Mouse (Mus musculus) hindlimb bud, embryonic 11.5 days (tissue): ENCODE results near the gene Luzp1.

Experiments used
- DNase-seq: peaks from one replicate; pipeline ENCODE4 v3.0.0-alpha.2; 2012; ENCODE audit warnings: low read depth, low spot score; ENCODE audit errors: extremely low spot score

Luzp1 gene

DNA sequence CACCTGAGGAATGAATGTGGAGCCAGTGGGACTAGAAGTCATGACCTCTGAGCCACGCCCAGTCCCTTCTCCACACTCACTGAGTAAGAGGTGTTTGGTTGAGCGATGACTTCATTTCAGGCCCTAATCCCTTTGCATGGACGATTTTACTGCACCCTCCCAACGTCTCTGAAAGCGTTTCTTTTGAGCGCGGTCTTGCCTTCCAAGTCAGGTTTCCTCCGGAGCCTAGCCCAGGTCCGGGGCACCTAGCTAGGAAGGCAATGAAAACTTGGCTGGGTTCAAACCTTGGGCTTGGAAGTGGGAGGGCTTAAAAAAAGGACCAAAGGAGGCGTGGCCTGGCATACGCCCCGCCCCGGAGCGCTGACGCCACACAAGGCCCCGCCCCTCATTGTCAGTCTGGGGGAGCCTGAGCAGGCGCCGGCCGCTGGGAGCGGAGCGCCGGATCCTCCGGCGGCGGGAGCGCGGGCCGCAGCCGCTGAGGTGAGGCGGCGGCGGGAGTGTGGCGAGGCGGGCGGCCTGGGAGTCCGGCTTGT, at the start of gene Luzp1:
Luzp1 (plus strand) TSS at position 391 of the 533 bp plus-strand sequence.
- DNase-seq = peak; percentile 57

DNA sequence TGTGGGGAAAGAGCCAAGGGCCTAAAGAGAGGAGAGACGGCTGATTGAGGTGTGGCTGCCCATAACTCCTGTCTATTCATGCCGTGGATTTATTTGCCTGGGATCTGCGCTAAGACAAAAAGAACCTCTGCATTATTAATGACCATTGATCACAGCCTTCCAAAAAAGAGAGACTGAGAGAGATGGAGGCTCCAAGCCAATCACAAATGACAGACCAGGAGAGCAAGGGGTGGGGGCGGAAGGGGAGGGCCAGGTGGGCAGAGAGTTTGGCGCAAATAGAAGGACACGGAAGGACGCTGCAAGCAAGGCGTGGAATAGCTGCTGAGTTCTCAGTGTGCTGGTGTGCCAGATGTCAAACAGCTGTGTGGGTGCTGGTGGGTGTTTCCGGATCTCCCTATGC, 46.3 kb upstream of the Luzp1 start, which contains the start of gene Htr1d:
Htr1d (plus strand) TSS at position 301 of the 400 bp plus-strand sequence.
- no peak for DNase-seq

GRCm38 (mm10) chr4:136424120-136424999, 45.2 kb upstream of the Luzp1 start:
- no peak for DNase-seq

DNA sequence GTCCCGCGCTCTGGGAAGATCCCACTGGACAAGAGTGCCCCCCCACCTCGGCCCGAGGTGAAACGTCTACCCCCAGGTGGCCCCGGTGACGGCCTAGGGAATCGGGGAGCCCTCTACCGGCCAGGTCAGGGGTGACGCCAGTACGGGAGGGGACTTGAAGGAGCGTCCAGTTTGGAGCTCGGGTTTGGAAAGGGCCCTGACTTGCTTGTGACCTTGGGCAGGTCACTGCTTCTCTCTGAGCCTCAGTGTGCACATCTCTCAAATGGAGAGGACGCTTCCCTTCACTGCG, 44.6 kb upstream of the Luzp1 start:
- DNase-seq = no peak

DNA sequence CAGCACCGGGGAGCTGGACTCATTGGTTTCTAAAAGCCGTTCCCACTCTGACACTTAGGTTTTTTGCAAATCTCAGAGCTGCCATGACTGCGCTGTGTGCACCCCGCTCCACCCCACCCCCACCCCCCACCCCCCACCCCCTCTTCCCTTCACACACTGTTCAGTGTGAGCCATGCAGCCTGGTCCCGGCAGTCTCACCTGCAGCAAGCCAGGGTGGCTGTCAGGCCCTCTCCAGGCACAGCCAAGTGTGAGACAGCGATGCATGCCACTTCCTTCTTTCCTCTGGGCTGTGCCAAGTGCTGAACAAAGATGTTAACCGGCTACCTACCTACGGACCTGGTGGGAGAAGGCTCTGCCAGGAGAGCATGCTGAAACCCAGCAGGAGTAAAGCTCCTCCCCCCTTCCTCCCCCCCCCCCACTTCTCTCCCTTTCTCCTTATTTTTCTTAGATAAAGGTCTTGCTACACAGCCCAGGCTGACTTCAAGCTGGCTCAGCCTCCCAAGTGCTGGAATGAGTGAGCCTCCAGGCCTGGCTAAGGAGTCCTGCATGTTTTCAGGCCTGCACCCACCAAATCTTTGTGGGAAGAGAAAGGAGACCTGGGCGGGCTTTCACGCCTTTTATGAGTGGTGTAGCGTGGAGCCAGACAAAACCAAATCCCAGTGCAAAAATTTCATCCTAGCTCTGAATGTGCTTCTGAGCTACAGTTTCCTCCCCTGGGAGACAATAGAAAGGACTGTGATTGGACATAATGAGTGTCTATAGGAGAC, 38.8 kb upstream of the Luzp1 start:
- no peak for DNase-seq

- DNase-seq = peak; percentile 82
Measured at GRCm38 (mm10) chr4:136431376-136431693, 38.2 kb upstream of the Luzp1 start.

- no peak for DNase-seq
Measured at GRCm38 (mm10) chr4:136434029-136434428, 35.5 kb upstream of the Luzp1 start.

DNA sequence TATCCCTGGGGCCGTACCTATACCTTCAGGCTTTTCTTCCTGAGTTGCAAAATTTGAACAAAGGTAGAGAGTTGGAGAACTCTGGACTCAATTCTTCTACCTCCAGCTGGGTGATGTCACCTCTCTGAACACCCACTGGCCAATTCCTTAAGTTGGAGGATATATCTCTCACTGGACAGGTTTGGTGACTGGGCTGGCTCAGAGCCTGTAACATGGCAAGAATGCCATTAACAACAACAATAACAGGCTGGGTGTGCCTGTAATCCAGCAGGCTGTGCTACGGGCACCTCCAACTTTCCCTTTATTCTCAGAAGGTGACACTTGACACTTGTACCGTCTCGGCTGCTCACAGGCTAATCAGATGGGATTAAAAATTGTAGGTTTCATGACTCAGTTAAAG, 30.5 kb upstream of the Luzp1 start:
- no peak for DNase-seq

GRCm38 (mm10) chr4:136441354-136442043, 28.1 kb upstream of the Luzp1 start:
- DNase-seq = no peak

GRCm38 (mm10) chr4:136444561-136444960, 25.0 kb upstream of the Luzp1 start:
- no peak for DNase-seq

DNA sequence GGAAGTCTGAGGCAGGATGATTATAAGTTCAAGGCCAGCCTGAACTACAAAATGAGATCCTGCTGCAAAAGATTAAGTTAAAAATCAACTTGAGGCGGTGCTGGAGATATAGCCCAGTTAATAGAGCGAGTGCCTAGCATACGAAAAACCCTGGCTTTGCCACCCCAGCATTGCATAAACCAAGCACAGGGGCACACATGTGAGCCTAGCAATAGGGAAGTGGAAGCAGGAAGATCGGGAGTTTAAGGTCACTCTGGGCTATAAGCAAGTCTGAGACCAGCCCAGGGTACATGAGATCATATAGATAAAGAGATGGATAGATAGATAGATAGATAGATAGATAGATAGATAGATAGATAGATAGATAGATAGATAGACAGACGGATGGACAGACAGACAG, 19.8 kb upstream of the Luzp1 start:
- no peak for DNase-seq

DNA sequence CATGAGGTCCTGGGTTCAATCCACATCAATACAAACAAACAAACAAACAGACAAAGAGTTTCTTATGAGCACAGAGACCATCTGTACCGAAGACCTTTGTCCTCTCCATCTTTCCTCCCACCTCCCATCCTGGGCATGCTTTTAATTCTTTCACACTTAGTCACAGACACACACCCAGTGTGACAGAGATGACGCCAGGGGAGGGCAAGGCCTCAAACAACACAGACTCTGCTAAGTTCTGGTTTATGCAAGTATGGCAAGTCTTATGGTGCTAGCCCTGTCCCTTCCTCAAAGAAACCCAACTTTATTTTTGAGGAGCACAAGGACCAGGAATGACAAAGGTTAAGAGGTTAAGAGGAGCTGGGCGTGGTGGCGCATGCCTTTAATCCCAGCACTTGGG, 19.3 kb upstream of the Luzp1 start:
- DNase-seq = no peak

- no peak for DNase-seq
Measured at GRCm38 (mm10) chr4:136451564-136451963, 18.0 kb upstream of the Luzp1 start.

DNA sequence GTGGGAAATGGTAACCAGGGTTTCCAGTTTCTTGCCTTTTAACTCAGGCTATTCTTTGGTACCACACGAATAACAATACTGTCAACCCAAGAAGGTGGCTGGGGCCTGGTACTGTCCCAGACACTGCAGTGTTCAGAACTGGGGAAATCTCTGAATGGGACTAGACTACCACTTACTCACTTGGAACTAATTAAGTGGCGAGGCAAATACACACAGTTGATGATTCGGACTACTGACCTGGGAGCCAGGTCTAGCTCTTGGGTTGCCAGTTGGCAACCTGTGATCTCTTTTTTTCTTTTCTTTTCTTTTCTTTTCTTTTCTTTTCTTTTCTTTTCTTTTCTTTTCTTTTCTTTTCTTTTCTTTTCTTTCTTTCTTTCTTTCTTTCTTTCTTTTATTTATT, 17.3 kb upstream of the Luzp1 start:
- DNase-seq = no peak

DNA sequence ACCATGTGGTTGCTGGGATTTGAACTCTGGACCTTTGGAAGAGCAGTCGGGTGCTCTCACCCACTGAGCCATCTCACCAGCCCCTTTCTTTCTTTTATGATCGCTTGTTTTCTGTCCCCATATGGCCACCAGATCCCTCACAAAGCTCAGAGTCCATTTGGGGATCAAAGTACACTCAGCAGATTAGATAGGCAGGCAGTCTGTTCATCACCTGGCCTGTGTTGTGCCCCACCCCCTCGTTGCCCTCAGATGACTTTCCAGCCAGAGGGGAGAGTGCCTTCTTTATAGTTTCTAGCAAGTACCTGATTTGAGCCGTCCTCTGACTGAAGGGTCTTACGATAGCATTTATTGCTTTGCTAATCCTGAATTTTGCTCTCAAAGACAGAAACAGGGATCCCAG, 16.8 kb upstream of the Luzp1 start:
- DNase-seq = no peak

- DNase-seq = peak; percentile 91
Measured at GRCm38 (mm10) chr4:136454850-136455260, 14.7 kb upstream of the Luzp1 start.

DNA sequence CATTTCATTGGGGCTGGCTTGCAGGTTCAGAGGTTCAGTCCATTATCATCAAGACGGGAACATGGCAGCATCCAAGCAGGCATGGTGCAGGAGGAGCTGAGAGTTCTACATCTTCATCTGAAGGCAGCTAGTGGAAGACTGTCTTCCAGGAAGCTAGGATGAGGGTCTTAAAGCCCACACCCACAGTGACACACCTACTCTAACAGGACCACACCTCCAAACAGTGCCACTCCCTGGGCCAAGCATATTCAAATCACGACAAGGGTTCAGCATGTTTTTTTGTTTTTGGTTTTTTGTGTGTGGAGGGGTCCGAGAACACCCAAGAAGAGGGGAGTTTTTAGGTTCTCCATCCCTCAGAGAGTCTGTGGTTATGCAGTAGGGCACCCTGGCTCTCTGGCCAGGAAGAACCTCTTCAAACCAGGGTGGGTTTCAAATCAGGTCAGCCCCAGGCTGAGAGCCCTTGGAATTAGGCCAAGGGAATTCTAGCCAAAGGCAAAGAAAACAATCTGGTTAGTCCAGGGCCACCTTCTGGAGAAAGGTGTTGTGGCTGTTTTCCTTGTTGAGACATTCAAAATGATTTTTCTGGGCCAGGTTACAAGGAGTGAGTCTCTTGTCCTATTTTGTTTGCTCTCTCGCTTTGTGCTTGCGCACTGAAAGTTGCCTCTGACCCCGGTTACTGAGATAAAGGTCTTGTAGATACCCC, 12.9 kb upstream of the Luzp1 start:
- no peak for DNase-seq

DNA sequence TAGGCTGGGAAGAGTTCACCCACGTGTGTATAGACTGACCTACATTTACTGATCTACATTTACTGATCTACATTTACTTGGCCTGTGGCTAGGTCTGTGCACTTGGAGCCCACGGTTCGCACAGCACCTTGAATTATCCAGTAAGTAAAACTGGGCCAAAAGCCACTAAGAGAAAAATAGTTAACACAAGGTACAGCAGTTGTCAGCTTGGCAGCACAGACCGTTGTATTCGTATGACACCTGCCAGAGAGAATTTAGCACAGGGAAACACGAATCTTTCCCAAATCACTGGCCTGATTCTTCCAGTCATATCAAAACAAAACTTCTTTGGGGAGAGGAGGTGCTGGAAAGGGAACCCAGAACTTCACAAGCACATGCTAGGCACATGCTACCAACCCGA, 11.3 kb upstream of the Luzp1 start:
- DNase-seq = no peak

DNA sequence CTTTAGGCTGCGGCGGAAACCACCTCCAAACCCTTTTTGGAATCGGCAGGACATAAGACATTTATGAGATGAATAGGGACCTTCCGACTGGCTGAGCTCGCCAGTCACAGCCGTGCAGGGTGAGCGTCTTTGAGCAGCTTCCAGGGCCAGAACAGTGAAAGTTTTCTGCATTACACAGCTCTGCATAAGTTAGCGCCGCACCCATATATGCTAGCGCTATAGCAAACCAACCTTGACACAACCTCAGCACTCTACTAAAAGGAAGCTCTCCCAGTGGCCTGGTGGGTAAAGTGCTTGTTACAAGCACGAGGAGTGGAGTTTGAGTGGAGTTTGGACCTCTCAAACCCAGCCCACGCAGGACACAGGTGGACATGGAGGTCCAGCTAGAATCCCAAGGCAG, 10.4 kb upstream of the Luzp1 start:
- no peak for DNase-seq

GRCm38 (mm10) chr4:136461206-136461605, 8.4 kb upstream of the Luzp1 start:
- no peak for DNase-seq

DNA sequence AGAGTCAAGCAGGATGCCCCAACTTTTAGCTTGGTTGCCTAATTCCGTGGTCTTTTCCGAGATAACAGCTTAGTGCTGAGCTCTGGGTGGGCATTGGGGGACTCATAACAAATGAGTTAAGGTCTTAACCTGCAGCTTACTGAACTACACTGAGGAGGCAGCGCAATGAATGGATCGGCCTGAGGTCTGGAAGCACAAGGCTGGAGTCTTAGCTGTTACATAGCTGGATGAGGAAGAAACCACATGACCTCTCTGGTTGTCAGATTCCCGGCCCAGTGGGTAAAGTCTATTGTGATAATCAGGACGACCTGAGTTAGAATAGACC, 7.8 kb upstream of the Luzp1 start:
- DNase-seq = no peak
